Comparison of ENCODE assay signal across 13 mouse cellular contexts in genomic region chr4:151539167-151539525, GRCm38 (mm10).
A peak's percentile ranks its signal among the peaks of the same experiment; 100 is the strongest.
DNase-seq lines count a peak whose midpoint lies in the region; ATAC-seq lines count a peak whose summit lies in the region.
"Had no signal": no experiment of that assay in that cellular context is flagged by ENCODE, and none has a peak within 500 bp of the region (broad histone marks: within the 10 kb centered on the region; RNA-seq: fewer than 3 reads in every experiment).

No protein-coding gene starts in this region.

- no peak for DNase-seq in neural tube, embryonic 10.5 days (ENCODE audit: extremely low spot score, low spot score)
- no peak for DNase-seq in spleen, adult 12 weeks (ENCODE audit: low spot score)
- DNase-seq in ovary, postnatal 10 days (ENCODE audit: low spot score), result no peak
- DNase-seq in left cerebral cortex, postnatal 4 days, result no peak
- DNase-seq: adrenal gland, adult 8-10 months; kidney, adult 11 months; kidney, postnatal 14 days; lung, postnatal 10 days; thymus, postnatal 4 days had no signal

- intact Hi-C loops in left cerebral cortex, postnatal 4 days (cut with DNase I), result no loop called here

- peak overlapping the region; percentile 83 for H3K27ac ChIP-seq in neural tube, embryonic 13.5 days (replicated peaks)
- peak overlapping the region; percentile 76 for H3K27ac ChIP-seq in hindbrain, embryonic 15.5 days (replicated peaks)
- H3K27ac ChIP-seq in midbrain, embryonic 15.5 days, result peak overlapping the region; percentile 49

- no peaks in the 10 kb centered on the region for H3K9me3 ChIP-seq in neural tube, embryonic 13.5 days
- H3K9me3 ChIP-seq in hindbrain, embryonic 15.5 days, result no peaks in the 10 kb centered on the region
- H3K9me3 ChIP-seq in midbrain, embryonic 15.5 days, result no peaks in the 10 kb centered on the region

- H3K27me3 ChIP-seq in neural tube, embryonic 13.5 days, result no peaks in the 10 kb centered on the region
- H3K27me3 ChIP-seq in hindbrain, embryonic 15.5 days, result no peaks in the 10 kb centered on the region
- H3K27me3 ChIP-seq in midbrain, embryonic 15.5 days (replicated peaks), result no peaks in the 10 kb centered on the region

- H3K4me2 ChIP-seq in neural tube, embryonic 13.5 days, result no peak overlapping the region
- no peak overlapping the region for H3K4me2 ChIP-seq in hindbrain, embryonic 15.5 days
- H3K4me2 ChIP-seq in midbrain, embryonic 15.5 days, result no peak overlapping the region

- peaks cover 59% of the 10 kb centered on the region for H3K4me1 ChIP-seq in neural tube, embryonic 13.5 days (replicated peaks)
- H3K4me1 ChIP-seq in hindbrain, embryonic 15.5 days (replicated peaks), result peaks cover 48% of the 10 kb centered on the region
- peaks cover 52% of the 10 kb centered on the region for H3K4me1 ChIP-seq in midbrain, embryonic 15.5 days
- H3K4me1 ChIP-seq: megakaryocyte, embryonic 14.5 days had no signal

- WGBS in neural tube, embryonic 13.5 days, result 48% methylated on average over 10 of the region's 10 CpGs
- WGBS in hindbrain, embryonic 15.5 days, result 35% methylated on average over 10 of the region's 10 CpGs
- WGBS in midbrain, embryonic 15.5 days, result 32% methylated on average over 10 of the region's 10 CpGs

- H3K36me3 ChIP-seq in neural tube, embryonic 13.5 days, result no peaks in the 10 kb centered on the region
- H3K36me3 ChIP-seq in hindbrain, embryonic 15.5 days, result no peaks in the 10 kb centered on the region
- no peaks in the 10 kb centered on the region for H3K36me3 ChIP-seq in midbrain, embryonic 15.5 days (replicated peaks)

- H3K4me3 ChIP-seq in neural tube, embryonic 13.5 days, result no peak overlapping the region
- H3K4me3 ChIP-seq in hindbrain, embryonic 15.5 days, result no peak overlapping the region
- H3K4me3 ChIP-seq in midbrain, embryonic 15.5 days, result no peak overlapping the region
- H3K4me3 ChIP-seq: megakaryocyte, embryonic 14.5 days had no signal

- no peak for ATAC-seq in neural tube, embryonic 13.5 days (ENCODE audit: low read depth)
- no peak for ATAC-seq in hindbrain, embryonic 15.5 days (ENCODE audit: low FRiP score, low read depth)
- ATAC-seq in midbrain, embryonic 15.5 days (replicated peaks), result peak; percentile 2; the same call in 1 of the 2 replicates

- H3K9ac ChIP-seq in neural tube, embryonic 13.5 days, result 0 out of 2 replicates have a peak overlapping the region, but pooled peaks have one; percentile 12
- H3K9ac ChIP-seq in hindbrain, embryonic 15.5 days, result no peak overlapping the region
- no peak overlapping the region for H3K9ac ChIP-seq in midbrain, embryonic 15.5 days
